ENCODE assay signal across 1 mouse cellular context in the genomic region with DNA sequence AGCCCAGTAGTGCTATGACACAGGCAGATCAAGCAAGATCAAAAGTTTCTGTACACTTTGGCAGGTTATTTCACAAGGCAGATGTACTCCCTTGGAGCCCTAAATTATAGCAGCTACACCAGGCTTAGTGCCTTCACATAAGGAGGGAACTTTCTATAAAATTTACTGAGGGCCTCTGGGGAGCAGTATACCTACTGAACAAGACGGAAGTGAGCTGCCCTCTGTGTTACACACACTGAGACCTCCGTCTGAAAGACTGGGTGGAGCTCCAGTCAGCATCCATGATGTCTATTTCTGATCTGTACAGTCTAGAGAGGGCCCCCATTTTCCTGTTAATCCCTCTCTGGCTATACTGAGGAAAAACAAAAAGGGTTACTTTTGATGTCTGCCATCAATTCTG.
TF ChIP-seq lines count a peak whose summit lies in the region.

No protein-coding gene starts in this region.

TF ChIP-seq in CH12.LX, 34 proteins besides CTCF, POLR2A, EP300 and RAD21 (continued from another document):
- TF ChIP-seq JUN (IDR thresholded peaks at IDR 0.05; ENCODE audit: insufficient read depth, low read depth, low read length) (no peak), E2F4 (IDR thresholded peaks at IDR 0.05; ENCODE audit: insufficient replicate concordance, low read depth, low read length) (no peak), POLR2AphosphoS2 (IDR thresholded peaks at IDR 0.05; ENCODE audit: low read depth, low read length) (no peak), SIN3A (IDR thresholded peaks at IDR 0.05; ENCODE audit: low read length) (no peak), USF2 (conservative IDR thresholded peaks at IDR 0.05; ENCODE audit: low read depth, low read length) (no peak), JUND (conservative IDR thresholded peaks at IDR 0.05; ENCODE audit: low read depth, low read length) (no peak), GABPA (IDR thresholded peaks at IDR 0.05; ENCODE audit: insufficient replicate concordance, low read depth, low read length) (no peak), MEF2A (IDR thresholded peaks at IDR 0.05; ENCODE audit: borderline replicate concordance, low read depth, low read length) (no peak), ZMIZ1 (IDR thresholded peaks at IDR 0.05; ENCODE audit: low read depth, low read length) (no peak), IRF4 (IDR thresholded peaks at IDR 0.05; ENCODE audit: low read depth, low read length) (no peak), SMC3 (IDR thresholded peaks at IDR 0.05; ENCODE audit: low read depth, low read length) (no peak), HCFC1 (IDR thresholded peaks at IDR 0.05; ENCODE audit: low read depth, low read length) (no peak), PAX5 (IDR thresholded peaks at IDR 0.05; ENCODE audit: low read length) (no peak)
